Mouse (Mus musculus) left cerebral cortex, postnatal 14 days (tissue): ENCODE data around the gene Chkb. TPM values are rescaled to one million over a fixed set of nuclear protein-coding genes. Genes with fewer than 3 reads are reported as not detected.

Experiments
- total RNA-seq, 2 experiments: library from RNA; stranded (reverse); gene quantifications; 2 replicates each; pipeline ENCODE4 v1.2.3; 2021

Chkb gene
- total RNA-seq, 2 experiments from 2014 or later, result 41.1 to 41.6 TPM

Other genes starting within 250 kb of the Chkb start
- 10 to 100 TPM; 50.7 to 52.0 TPM for gene Plxnb2, start 249.1 kb downstream of the Chkb start, total RNA-seq
- 10 to 100 TPM; 41.3 to 42.7 TPM for gene Dennd6b, start 233.4 kb downstream of the Chkb start, total RNA-seq
- gene Ppp6r2, start 218.4 kb downstream of the Chkb start, total RNA-seq, result 100 to 1,000 TPM; 154 to 159 TPM
- gene Sbf1, start 114.6 kb downstream of the Chkb start, total RNA-seq, result 100 to 1,000 TPM; 198 to 204 TPM
- not detected for gene Adm2, start 107.2 kb downstream of the Chkb start, total RNA-seq
- not detected for gene Miox, start 95.5 kb downstream of the Chkb start, total RNA-seq
- 10 to 100 TPM; 18.0 to 20.3 TPM for gene Lmf2, start 74.2 kb downstream of the Chkb start, total RNA-seq
- 10 to 100 TPM; 80.2 to 81.3 TPM for gene Ncaph2, start 74.2 kb downstream of the Chkb start, total RNA-seq
- gene Sco2, start 56.1 kb downstream of the Chkb start, total RNA-seq, result 10 to 100 TPM; 25.6 to 26.0 TPM
- gene Tymp, start 52.9 kb downstream of the Chkb start, total RNA-seq, result 1 to 10 TPM; 1.5 to 1.7 TPM
- 1 to 10 TPM in 1 of 2 experiments, under 1 TPM in 1; 0.35 to 1.0 TPM for gene Odf3b, start 50.6 kb downstream of the Chkb start, total RNA-seq
- gene Klhdc7b, start 45.0 kb downstream of the Chkb start, total RNA-seq, result under 1 TPM; 0.19 to 0.44 TPM
- gene Syce3, start 19.4 kb downstream of the Chkb start, total RNA-seq, result not detected
- gene Cpt1b, start 4.0 kb downstream of the Chkb start, total RNA-seq, result 1 to 10 TPM; 2.2 to 3.4 TPM
- 1 to 10 TPM; 1.9 to 2.3 TPM for gene C730034F03Rik, start 319 bp downstream of the Chkb start, total RNA-seq
- gene Gm44502, start 212 bp downstream of the Chkb start, total RNA-seq, result not detected
- gene Mapk8ip2, start 24.0 kb upstream of the Chkb start, total RNA-seq, result 100 to 1,000 TPM; 187 to 201 TPM
- 10 to 100 TPM; 27.7 to 31.2 TPM for gene Arsa, start 47.5 kb upstream of the Chkb start, total RNA-seq
- 100 to 1,000 TPM; 237 to 253 TPM for gene Shank3, start 69.7 kb upstream of the Chkb start, total RNA-seq
- 1 to 10 TPM; 1.2 to 1.3 TPM for gene Acr, start 138.4 kb upstream of the Chkb start, total RNA-seq
- 10 to 100 TPM; 33.4 to 38.3 TPM for gene Rabl2, start 162.0 kb upstream of the Chkb start, total RNA-seq